ENCODE assay signal across 14 mouse cellular contexts in genomic region chr14:120354595-120354994, GRCm38 (mm10).
DNase-seq lines count a peak whose midpoint lies in the region; ATAC-seq and TF ChIP-seq lines count a peak whose summit lies in the region.
"Had no signal": no experiment of that assay in that cellular context is flagged by ENCODE, and none has a peak within 500 bp of the region (broad histone marks: within the 10 kb centered on the region; RNA-seq: fewer than 3 reads in every experiment).

No protein-coding gene starts in this region.

- H3K9ac ChIP-seq in heart, embryonic 11.5 days (ENCODE audit: low read depth, low read length), result no peak overlapping the region
- no peak overlapping the region for H3K9ac ChIP-seq in embryonic facial prominence, embryonic 12.5 days
- H3K9ac ChIP-seq in intestine, postnatal 0 days (ENCODE audit: low read depth, low read length), result no peak overlapping the region
- H3K9ac ChIP-seq: forebrain, postnatal 0 days; hindbrain, embryonic 13.5 days; liver, postnatal 0 days had no signal

- ATAC-seq in heart, embryonic 11.5 days (replicated peaks; ENCODE audit: insufficient number of reproducible peaks, low FRiP score, low TSS enrichment), result no peak
- no peak for ATAC-seq in embryonic facial prominence, embryonic 12.5 days (ENCODE audit: insufficient number of reproducible peaks, insufficient read depth, low FRiP score, low TSS enrichment)
- no peak for ATAC-seq in intestine, postnatal 0 days
- no peak for ATAC-seq in erythroid progenitor cell, adult 5-6 weeks (replicated peaks; ENCODE audit: low FRiP score, poor library complexity, severe bottlenecking)

- intact Hi-C loops in heart, postnatal 10 days (cut with DNase I), result loop anchor here (5.0 kb wide), 1 partner anchor 77 kb away; the partner anchor contains the start of gene Mbnl2

- H3K27ac ChIP-seq in heart, embryonic 11.5 days (ENCODE audit: low read depth, low read length), result peak overlapping the region; percentile 22; the same call in 1 of the 2 replicates
- H3K27ac ChIP-seq in layer of hippocampus, adult 2 months, result peak overlapping the region; percentile 81
- H3K27ac ChIP-seq in embryonic facial prominence, embryonic 12.5 days, result peak overlapping the region; percentile 90
- no peak overlapping the region; the same call in 1 of the 2 replicates for H3K27ac ChIP-seq in intestine, postnatal 0 days (ENCODE audit: low read depth, low read length)

- no peaks in the 10 kb centered on the region for H3K27me3 ChIP-seq in heart, embryonic 11.5 days (ENCODE audit: control insufficient read depth, insufficient read depth, low read length)
- no peaks in the 10 kb centered on the region for H3K27me3 ChIP-seq in embryonic facial prominence, embryonic 12.5 days
- H3K27me3 ChIP-seq in intestine, postnatal 0 days (replicated peaks; ENCODE audit: control insufficient read depth, insufficient read depth, low read length), result no peaks in the 10 kb centered on the region
- H3K27me3 ChIP-seq: megakaryocyte, embryonic 14.5 days had no signal

- H3K4me2 ChIP-seq in heart, embryonic 11.5 days, result no peak overlapping the region; the same call in 1 of the 2 replicates
- H3K4me2 ChIP-seq in embryonic facial prominence, embryonic 12.5 days (replicated peaks), result no peak overlapping the region
- H3K4me2 ChIP-seq in intestine, postnatal 0 days (replicated peaks; ENCODE audit: low read depth), result 0 out of 2 replicates have a peak overlapping the region, but pooled peaks have one; percentile 3

- TF ChIP-seq CTCF in layer of hippocampus, adult 2 months (conservative IDR thresholded peaks at IDR 0.05), result no peak
- no peak for TF ChIP-seq CTCF in intestine, postnatal 0 days (IDR thresholded peaks at IDR 0.05; ENCODE audit: low read depth)

- H3K4me1 ChIP-seq in heart, embryonic 11.5 days (ENCODE audit: control insufficient read depth, insufficient read depth, low read length), result peaks cover 37% of the 10 kb centered on the region
- H3K4me1 ChIP-seq in embryonic facial prominence, embryonic 12.5 days, result peaks cover 48% of the 10 kb centered on the region
- 0 out of 2 replicates have a peak, but pooled peaks cover 7% of the 10 kb centered on the region for H3K4me1 ChIP-seq in intestine, postnatal 0 days (replicated peaks; ENCODE audit: control insufficient read depth, insufficient read depth, low read length)

- no peaks in the 10 kb centered on the region for H3K9me3 ChIP-seq in heart, embryonic 11.5 days (replicated peaks; ENCODE audit: control insufficient read depth, low read length)
- H3K9me3 ChIP-seq in embryonic facial prominence, embryonic 12.5 days, result no peaks in the 10 kb centered on the region
- no peaks in the 10 kb centered on the region for H3K9me3 ChIP-seq in intestine, postnatal 0 days (ENCODE audit: control insufficient read depth)
- H3K9me3 ChIP-seq: hindbrain, embryonic 13.5 days; megakaryocyte, embryonic 14.5 days had no signal

- peaks cover 2% of the 10 kb centered on the region; the same call in 1 of the 2 replicates for H3K36me3 ChIP-seq in heart, embryonic 11.5 days (ENCODE audit: control insufficient read depth, insufficient read depth, low read length)
- H3K36me3 ChIP-seq in embryonic facial prominence, embryonic 12.5 days, result peaks cover 6% of the 10 kb centered on the region
- H3K36me3 ChIP-seq in intestine, postnatal 0 days (ENCODE audit: control insufficient read depth, insufficient read depth), result 0 out of 2 replicates have a peak, but pooled peaks cover 4% of the 10 kb centered on the region
- H3K36me3 ChIP-seq: hindbrain, embryonic 13.5 days had no signal

- no peak for DNase-seq in heart, postnatal 10 days
- no peak for DNase-seq in layer of hippocampus, adult 2 months (ENCODE audit: low spot score in 2 of 2)
- no peak for DNase-seq in layer of hippocampus, postnatal 25 days (ENCODE audit: extremely low spot score in 1 of 2, low spot score in 1 of 2)
- no peak for DNase-seq in ovary, postnatal 10 days (ENCODE audit: low spot score)
- DNase-seq: B cell, adult 2 months; kidney, adult 2 months had no signal

- 76% methylated on average over 6 of the region's 6 CpGs for WGBS in heart, embryonic 11.5 days (ENCODE audit: insufficient replicate concordance)
- WGBS in embryonic facial prominence, embryonic 12.5 days, result 32% methylated on average over 6 of the region's 6 CpGs
- WGBS in intestine, postnatal 0 days, result 42% methylated on average over 6 of the region's 6 CpGs

- no peak overlapping the region for H3K4me3 ChIP-seq in heart, embryonic 11.5 days (ENCODE audit: low read depth, low read length)
- no peak overlapping the region for H3K4me3 ChIP-seq in layer of hippocampus, adult 2 months
- H3K4me3 ChIP-seq in embryonic facial prominence, embryonic 12.5 days, result no peak overlapping the region
- no peak overlapping the region for H3K4me3 ChIP-seq in intestine, postnatal 0 days (ENCODE audit: low read depth, low read length)
- H3K4me3 ChIP-seq: hindbrain, embryonic 13.5 days had no signal
